Mouse (Mus musculus): ENCODE data around the gene Gipc3. TPM values are rescaled to one million over a fixed set of nuclear protein-coding genes. Genes with fewer than 3 reads are reported as not detected.

The Gipc3 gene
- polyA plus RNA-seq, 1 experiment from 2014 or later, result 0.04 TPM

GRCm38 (mm10) chr10:81344421-81345161 lies 1.5 kb upstream of the Gipc3 start:
- Histone ChIP-seq H3K27me3 (replicated peaks; ENCODE audit: control insufficient read depth, insufficient read depth, low read length) (peaks cover 14% of the 10 kb centered on the region), H3K9ac (ENCODE audit: low read depth, low read length) (no peak overlapping the region), H3K4me3 (ENCODE audit: low read depth, low read length) (no peak overlapping the region), H3K4me1 (replicated peaks; ENCODE audit: control insufficient read depth, insufficient read depth, low read length) (0 out of 2 replicates have a peak, but pooled peaks cover 2% of the 10 kb centered on the region), H3K27ac (ENCODE audit: low read depth, low read length) (no peak overlapping the region), H3K9me3 (ENCODE audit: control insufficient read depth) (no peaks in the 10 kb centered on the region), H3K36me3 (ENCODE audit: control insufficient read depth, insufficient read depth) (peaks cover 13% of the 10 kb centered on the region; the same call in 1 of the 2 replicates), H3K4me2 (replicated peaks; ENCODE audit: low read depth) (no peak overlapping the region)
- 46% methylated on average over 8 of the region's 8 CpGs for WGBS
- peak; percentile 64 for TF ChIP-seq CTCF (IDR thresholded peaks at IDR 0.05; ENCODE audit: low read depth)
- no peak for ATAC-seq

- Histone ChIP-seq H3K9ac (ENCODE audit: low read depth, low read length) (no peak overlapping the region), H3K27me3 (replicated peaks; ENCODE audit: control insufficient read depth, insufficient read depth, low read length) (peaks cover 14% of the 10 kb centered on the region), H3K4me3 (ENCODE audit: low read depth, low read length) (no peak overlapping the region), H3K36me3 (ENCODE audit: control insufficient read depth, insufficient read depth) (no peaks in the 10 kb centered on the region), H3K9me3 (ENCODE audit: control insufficient read depth) (no peaks in the 10 kb centered on the region), H3K27ac (ENCODE audit: low read depth, low read length) (no peak overlapping the region), H3K4me1 (replicated peaks; ENCODE audit: control insufficient read depth, insufficient read depth, low read length) (0 out of 2 replicates have a peak, but pooled peaks cover 2% of the 10 kb centered on the region), H3K4me2 (replicated peaks; ENCODE audit: low read depth) (no peak overlapping the region)
- WGBS, result 37% methylated on average over 16 of the region's 16 CpGs
- no peak for ATAC-seq
- peak; percentile 89 for TF ChIP-seq CTCF (IDR thresholded peaks at IDR 0.05; ENCODE audit: low read depth)
Measured at GRCm38 (mm10) chr10:81341333-81341949, 1.6 kb downstream of the Gipc3 start.

- Histone ChIP-seq H3K4me2 (replicated peaks; ENCODE audit: low read depth) (no peak overlapping the region), H3K9ac (ENCODE audit: low read depth, low read length) (no peak overlapping the region), H3K9me3 (ENCODE audit: control insufficient read depth) (no peaks in the 10 kb centered on the region), H3K27me3 (replicated peaks; ENCODE audit: control insufficient read depth, insufficient read depth, low read length) (peaks cover 14% of the 10 kb centered on the region), H3K27ac (ENCODE audit: low read depth, low read length) (no peak overlapping the region), H3K4me3 (ENCODE audit: low read depth, low read length) (no peak overlapping the region), H3K36me3 (ENCODE audit: control insufficient read depth, insufficient read depth) (no peaks in the 10 kb centered on the region), H3K4me1 (replicated peaks; ENCODE audit: control insufficient read depth, insufficient read depth, low read length) (0 out of 2 replicates have a peak, but pooled peaks cover 2% of the 10 kb centered on the region)
- ATAC-seq, result no peak
- TF ChIP-seq CTCF (IDR thresholded peaks at IDR 0.05; ENCODE audit: low read depth), result no peak
- WGBS, result 41% methylated on average over 17 of the region's 17 CpGs
Measured at GRCm38 (mm10) chr10:81340551-81341332, 2.3 kb downstream of the Gipc3 start.

- Histone ChIP-seq H3K4me3 (ENCODE audit: low read depth, low read length) (no peak overlapping the region), H3K4me1 (replicated peaks; ENCODE audit: control insufficient read depth, insufficient read depth, low read length) (0 out of 2 replicates have a peak, but pooled peaks cover 2% of the 10 kb centered on the region), H3K4me2 (replicated peaks; ENCODE audit: low read depth) (no peak overlapping the region), H3K27ac (ENCODE audit: low read depth, low read length) (no peak overlapping the region; the same call in 1 of the 2 replicates), H3K36me3 (ENCODE audit: control insufficient read depth, insufficient read depth) (no peaks in the 10 kb centered on the region), H3K9me3 (ENCODE audit: control insufficient read depth) (no peaks in the 10 kb centered on the region), H3K9ac (ENCODE audit: low read depth, low read length) (no peak overlapping the region), H3K27me3 (replicated peaks; ENCODE audit: control insufficient read depth, insufficient read depth, low read length) (peaks cover 14% of the 10 kb centered on the region)
- 90% methylated on average over 4 of the region's 4 CpGs for WGBS
- no peak for TF ChIP-seq CTCF (IDR thresholded peaks at IDR 0.05; ENCODE audit: low read depth)
- ATAC-seq, result no peak
Measured at GRCm38 (mm10) chr10:81336558-81336957, 6.5 kb downstream of the Gipc3 start.

- H3K27me3 ChIP-seq (replicated peaks; ENCODE audit: control insufficient read depth, insufficient read depth, low read length), result peaks cover 14% of the 10 kb centered on the region
- H3K4me2 ChIP-seq (replicated peaks; ENCODE audit: low read depth), result no peak overlapping the region
- H3K27ac ChIP-seq (ENCODE audit: low read depth, low read length), result peak overlapping the region; percentile 28; the same call in 1 of the 2 replicates
- H3K4me3 ChIP-seq (ENCODE audit: low read depth, low read length), result no peak overlapping the region
- H3K9me3 ChIP-seq (ENCODE audit: control insufficient read depth), result no peaks in the 10 kb centered on the region
- no peak overlapping the region for H3K9ac ChIP-seq (ENCODE audit: low read depth, low read length)
- no peak; the same call in 1 of the 2 replicates for ATAC-seq
- WGBS, result 53% methylated on average over 18 of the region's 19 CpGs
- no peaks in the 10 kb centered on the region for H3K36me3 ChIP-seq (ENCODE audit: control insufficient read depth, insufficient read depth)
- TF ChIP-seq CTCF (IDR thresholded peaks at IDR 0.05; ENCODE audit: low read depth), result peak; percentile 40
- H3K4me1 ChIP-seq (replicated peaks; ENCODE audit: control insufficient read depth, insufficient read depth, low read length), result 0 out of 2 replicates have a peak, but pooled peaks cover under 1% of the 10 kb centered on the region
Measured at GRCm38 (mm10) chr10:81335393-81336340, 7.4 kb downstream of the Gipc3 start.

All from intestine, postnatal 0 days (tissue).